Mouse (Mus musculus): ENCODE data around the gene Cnga4.

- TF ChIP-seq CTCF (IDR thresholded peaks at IDR 0.05; ENCODE audit: borderline replicate concordance, extremely low read depth, insufficient read depth, insufficient read length) (no peak), POLR2A (IDR thresholded peaks at IDR 0.05; ENCODE audit: borderline replicate concordance, extremely low read depth, insufficient read depth, insufficient read length, poor library complexity, severe bottlenecking) (no peak)
These were observed 37.1 kb downstream of the Cnga4 start for GRCm38 (mm10) chr7:105441426-105441825.

Data from brain, embryonic 14.5 days (tissue).